Comparison of ENCODE assay signal across 8 mouse cellular contexts in genomic region chr9:59291688-59292492, GRCm38 (mm10). TPM values are rescaled to one million over a fixed set of nuclear protein-coding genes. Genes with fewer than 3 reads are reported as not detected.
DNase-seq lines count a peak whose midpoint lies in the region; ATAC-seq lines count a peak whose summit lies in the region.

No protein-coding gene starts in this region.

- H3K9ac ChIP-seq in limb, embryonic 12.5 days (replicated peaks): peak overlapping the region; percentile 95
- H3K9ac ChIP-seq in stomach, embryonic 15.5 days: peak overlapping the region; percentile 91

- no peak for ATAC-seq in limb, embryonic 12.5 days (ENCODE audit: insufficient number of reproducible peaks, insufficient read depth, low FRiP score, low TSS enrichment, low read depth)
- ATAC-seq in stomach, embryonic 15.5 days (ENCODE audit: insufficient read depth, low FRiP score, low read depth): peak; percentile 61

- peak overlapping the region; percentile 69 for H3K4me2 ChIP-seq in limb, embryonic 12.5 days
- H3K4me2 ChIP-seq in stomach, embryonic 15.5 days: peak overlapping the region; percentile 60

- whole genome bisulfite sequencing in limb, embryonic 12.5 days: 2% methylated on average over 46 of the region's 50 CpGs
- under 1% methylated on average over 50 of the region's 50 CpGs for WGBS in stomach, embryonic 15.5 days

- DNase-seq in embryo, embryonic 10.5 days (ENCODE audit: low spot score): peak; percentile 44
- no peak for DNase-seq in embryo, embryonic 9.5 days (ENCODE audit: extremely low spot score)
- peak; percentile 28 for DNase-seq in thymus, postnatal 0 days (ENCODE audit: low spot score)
- DNase-seq in thymus, adult 18-20 months: no peak
- no peak for DNase-seq in cerebellum, postnatal 25 days
- no peak for DNase-seq in urinary bladder, postnatal 14 days (ENCODE audit: low spot score)

- H3K4me1 ChIP-seq in limb, embryonic 12.5 days (replicated peaks): peaks cover 43% of the 10 kb centered on the region
- H3K4me1 ChIP-seq in stomach, embryonic 15.5 days: peaks cover 4% of the 10 kb centered on the region; the same call in 1 of the 2 replicates

- peak overlapping the region; percentile 97 for H3K4me3 ChIP-seq in limb, embryonic 12.5 days (replicated peaks)
- peak overlapping the region; percentile 93 for H3K4me3 ChIP-seq in stomach, embryonic 15.5 days (replicated peaks)

- H3K36me3 ChIP-seq in limb, embryonic 12.5 days: no peaks in the 10 kb centered on the region
- H3K36me3 ChIP-seq in stomach, embryonic 15.5 days: no peaks in the 10 kb centered on the region

- no peaks in the 10 kb centered on the region for H3K9me3 ChIP-seq in limb, embryonic 12.5 days
- no peaks in the 10 kb centered on the region for H3K9me3 ChIP-seq in stomach, embryonic 15.5 days

- no peaks in the 10 kb centered on the region for H3K27me3 ChIP-seq in limb, embryonic 12.5 days
- no peaks in the 10 kb centered on the region for H3K27me3 ChIP-seq in stomach, embryonic 15.5 days (replicated peaks)

- H3K27ac ChIP-seq in limb, embryonic 12.5 days: peak overlapping the region; percentile 97
- peak overlapping the region; percentile 90 for H3K27ac ChIP-seq in stomach, embryonic 15.5 days

RNA-seq across cellular contexts. Expression of gene Adpgk, which starts 0.5 kb away (rescaled TPM):
- 19.1 and 20.6 TPM in 2 replicates for polyA plus RNA-seq in thymus, postnatal 0 days (2015; fragmentation: Nextera tagmentation; extraction: Ambion mirVana)
- polyA plus RNA-seq in limb, embryonic 12.5 days (2016; fragmentation: Nextera tagmentation; extraction: Ambion mirVana): 47.4 and 49.5 TPM in 2 replicates
- polyA plus RNA-seq in stomach, embryonic 15.5 days (2015; fragmentation: Nextera tagmentation; extraction: Ambion mirVana): 32.0 and 39.0 TPM in 2 replicates

Comparison
In these comparisons a context has a peak if more than half of its experiments do, and no peak if none do; other contexts are left out.
1. DNase-seq: peak in embryo, embryonic 10.5 days (single experiment) and thymus, postnatal 0 days (single experiment); none in embryo, embryonic 9.5 days (single experiment), thymus, adult 18-20 months (0 of 2), cerebellum, postnatal 25 days (0 of 2) and urinary bladder, postnatal 14 days (single experiment).